Mouse (Mus musculus): ENCODE results near the gene Ugp2. TPM values are rescaled to one million over a fixed set of nuclear protein-coding genes. Genes with fewer than 3 reads are reported as not detected.
"Not testable (repeated sequence)": the region's sequence is repeated elsewhere in the genome, so short reads cannot be mapped to it uniquely, and the experiment has no call there.

Ugp2 gene
- total RNA-seq, 2 experiments from 2014 or later, result 285 to 289 TPM

- no peak for DNase-seq (ENCODE audit: low spot score in 2 of 2)
These were observed 31.9 kb downstream of the Ugp2 start for GRCm38 (mm10) chr11:21339088-21339487.

GRCm38 (mm10) chr11:21337855-21338254 is 33.1 kb downstream of the Ugp2 start:
- DNase-seq (ENCODE audit: low spot score in 2 of 2), result no peak

GRCm38 (mm10) chr11:21332639-21333295 is 38.2 kb downstream of the Ugp2 start:
- no peak for DNase-seq (ENCODE audit: low spot score in 2 of 2)

GRCm38 (mm10) chr11:21328141-21328540 is 42.9 kb downstream of the Ugp2 start:
- DNase-seq (ENCODE audit: low spot score in 2 of 2), result no peak

DNA sequence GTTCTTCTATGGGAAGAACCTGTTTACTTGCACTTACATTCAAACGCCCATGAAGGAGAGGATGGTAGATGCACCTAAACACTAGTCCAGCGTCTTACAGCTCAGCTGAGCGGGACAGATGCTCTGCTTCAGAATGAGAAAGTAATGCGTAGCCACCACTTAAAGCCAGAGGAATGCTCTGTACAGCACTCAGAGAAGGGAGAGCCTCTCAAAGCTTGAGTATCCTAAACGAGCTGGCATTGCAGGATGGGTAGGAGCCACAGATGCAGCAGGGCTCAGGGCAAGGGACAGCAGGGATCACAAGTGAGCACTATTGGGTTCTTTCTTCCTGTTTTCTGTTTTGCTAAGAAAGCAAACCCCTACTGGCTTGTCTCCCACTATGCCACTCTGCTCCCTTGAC is 43.5 kb downstream of the Ugp2 start:
- DNase-seq (ENCODE audit: low spot score in 2 of 2), result no peak

GRCm38 (mm10) chr11:21326770-21327169 is 44.2 kb downstream of the Ugp2 start:
- peak in 1 of 2 experiments; percentile 14 for DNase-seq (ENCODE audit: low spot score in 2 of 2)

GRCm38 (mm10) chr11:21325781-21326180 is 45.2 kb downstream of the Ugp2 start:
- no peak for DNase-seq (ENCODE audit: low spot score in 2 of 2)

GRCm38 (mm10) chr11:21322349-21322748 is 48.7 kb downstream of the Ugp2 start:
- DNase-seq (ENCODE audit: low spot score in 2 of 2), result no peak

- DNase-seq (ENCODE audit: low spot score in 2 of 2), result no peak
These were observed 49.4 kb downstream of the Ugp2 start for GRCm38 (mm10) chr11:21321577-21321976.

DNA sequence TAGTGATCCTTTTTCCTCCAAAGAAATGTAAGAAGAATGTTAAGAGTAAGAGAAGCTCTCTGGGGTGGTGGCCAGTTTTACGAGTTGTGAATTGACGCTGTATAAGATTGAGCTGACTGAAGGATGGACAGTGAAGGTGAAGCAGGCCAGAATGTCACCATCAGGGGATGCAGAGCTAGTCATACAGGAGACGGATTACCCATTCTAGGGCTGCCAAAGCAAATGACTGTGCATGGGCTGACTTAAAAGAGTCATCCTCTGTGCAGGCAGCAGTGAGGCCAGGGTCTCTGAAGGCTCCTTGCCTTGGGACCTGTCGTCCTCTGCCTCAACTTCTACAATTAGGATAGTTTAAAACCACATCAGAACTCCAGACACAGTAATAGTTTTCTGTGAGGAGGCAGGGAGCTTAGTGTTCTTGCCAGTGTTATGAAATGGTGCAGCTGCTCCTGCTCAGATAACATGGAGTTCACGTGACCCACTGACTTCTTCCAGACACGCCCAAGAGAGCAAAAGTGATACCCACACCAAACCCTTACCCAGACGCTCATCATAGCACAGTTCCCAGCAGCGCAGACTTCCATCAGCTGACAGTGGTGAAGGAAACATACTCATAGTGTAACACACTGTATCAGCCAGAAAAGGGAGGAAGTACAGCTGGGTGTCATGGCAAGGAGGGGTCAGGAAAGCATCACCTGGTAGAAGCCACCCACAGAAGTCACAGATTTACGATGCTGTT is 56.9 kb downstream of the Ugp2 start:
- DNase-seq (ENCODE audit: low spot score in 2 of 2), result no peak

- no peak for DNase-seq (ENCODE audit: low spot score in 2 of 2)
These were observed 61.5 kb downstream of the Ugp2 start for GRCm38 (mm10) chr11:21309516-21309915.

DNA sequence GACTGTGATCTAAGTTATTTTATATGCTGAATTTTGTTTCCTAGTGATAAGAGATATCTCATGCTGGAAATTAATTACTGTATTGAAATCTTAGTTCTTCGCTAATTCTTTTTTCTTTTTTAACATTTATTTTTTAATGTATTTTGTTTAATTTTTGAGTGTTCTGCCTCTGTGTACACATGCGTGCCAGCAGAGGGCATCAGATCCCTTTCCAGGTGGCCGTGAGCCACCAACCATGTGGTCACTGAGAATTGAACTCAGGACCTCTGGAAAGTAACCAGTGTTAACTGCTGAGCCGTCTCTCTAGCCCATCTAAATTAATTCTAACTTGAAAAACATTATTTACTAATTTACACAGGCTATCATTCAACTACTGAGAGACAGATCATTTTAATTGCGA is 62.9 kb downstream of the Ugp2 start:
- DNase-seq (ENCODE audit: low spot score in 2 of 2), result no peak

- DNase-seq (ENCODE audit: low spot score in 2 of 2), result no peak
These were observed 63.8 kb downstream of the Ugp2 start for GRCm38 (mm10) chr11:21307078-21307668.

DNA sequence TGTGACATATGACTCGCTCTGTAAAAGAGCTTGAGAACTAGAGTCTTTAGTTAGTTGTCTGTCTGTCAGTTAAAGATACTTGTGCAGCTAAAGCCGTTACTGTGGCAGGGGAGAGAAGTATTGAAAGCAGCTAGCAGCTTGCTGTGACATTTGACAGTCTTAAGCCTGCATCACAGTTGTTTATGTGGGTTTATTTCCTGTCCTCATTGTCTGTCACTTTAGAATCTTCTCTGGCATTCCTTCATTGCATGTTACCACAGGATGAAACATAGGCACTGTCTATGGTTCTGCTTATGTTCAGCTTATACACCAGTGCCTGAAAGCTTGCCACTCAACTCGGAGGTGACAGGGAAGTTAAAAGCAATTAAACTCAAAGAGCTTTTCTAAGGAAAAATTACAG is 67.4 kb downstream of the Ugp2 start:
- no peak for DNase-seq (ENCODE audit: low spot score in 2 of 2)

DNA sequence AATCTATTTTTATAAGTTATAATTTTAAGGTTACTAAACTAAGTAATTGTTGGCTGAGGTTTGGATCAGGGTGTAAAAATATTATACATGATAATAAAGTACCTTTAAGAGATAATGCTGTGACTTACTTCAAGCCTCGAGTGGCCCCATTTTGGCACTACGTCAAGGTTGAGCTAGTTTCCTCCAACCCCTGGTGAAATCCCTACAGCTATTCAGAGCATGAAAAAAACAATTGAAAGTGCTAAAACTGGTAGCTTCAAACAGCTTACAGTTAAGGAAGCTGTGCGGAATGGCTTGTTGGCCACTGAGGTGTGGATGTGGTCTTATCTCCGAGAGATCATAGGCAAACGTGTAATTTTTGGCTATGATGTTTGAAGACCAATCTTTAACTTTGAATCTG is 75.5 kb downstream of the Ugp2 start:
- DNase-seq (ENCODE audit: low spot score in 2 of 2), result no peak

- not testable (repeated sequence) for DNase-seq (ENCODE audit: low spot score in 2 of 2)
These were observed 82.8 kb downstream of the Ugp2 start for GRCm38 (mm10) chr11:21288153-21288552.

DNA sequence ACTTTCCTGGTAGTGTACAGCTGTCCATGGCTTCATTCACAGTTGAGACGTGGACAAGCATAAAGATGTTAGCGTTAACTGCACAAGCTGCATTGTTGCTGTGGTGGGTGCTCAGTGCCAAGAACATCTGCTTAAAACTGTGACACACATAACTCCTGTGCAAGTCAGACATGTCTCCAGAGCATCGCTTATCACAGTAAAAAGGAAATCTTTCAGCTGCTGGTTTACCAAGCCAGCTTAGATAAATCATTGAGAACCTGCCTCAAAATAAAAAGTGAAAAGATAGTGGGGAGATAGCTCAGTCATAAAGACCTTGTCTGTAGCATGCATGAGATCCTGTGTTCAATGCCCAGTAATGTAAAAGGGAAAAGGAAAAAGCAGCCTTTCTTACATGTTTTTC is 84.6 kb downstream of the Ugp2 start:
- DNase-seq (ENCODE audit: low spot score in 2 of 2), result no peak

- DNase-seq (ENCODE audit: low spot score in 2 of 2), result no peak
These were observed 94.8 kb downstream of the Ugp2 start for GRCm38 (mm10) chr11:21276151-21276550.
